Mouse (Mus musculus): Measurements from ENCODE around the gene Shd. TPM values are rescaled to one million over a fixed set of nuclear protein-coding genes. Genes with fewer than 3 reads are reported as not detected.

Gene Shd
- polyA plus RNA-seq, 1 experiment, result 207 TPM

- TF ChIP-seq POLR2A (IDR thresholded peaks at IDR 0.05; ENCODE audit: borderline replicate concordance, extremely low read depth, insufficient read depth, insufficient read length, poor library complexity, severe bottlenecking) (peak; percentile 52; the same call in 1 of the 2 replicates), CTCF (IDR thresholded peaks at IDR 0.05; ENCODE audit: borderline replicate concordance, extremely low read depth, insufficient read depth, insufficient read length) (no peak)
Measured at GRCm38 (mm10) chr17:55986030-55986961, 16.0 kb downstream of the Shd start, which contains the start of gene Fsd1. Gene Fsd1, plus strand, starts transcription at chr17:55986509.

GRCm38 (mm10) chr17:55990278-55990898 lies 20.1 kb downstream of the Shd start:
- DNase-seq (ENCODE audit: low read depth), result no peak
- TF ChIP-seq POLR2A (IDR thresholded peaks at IDR 0.05; ENCODE audit: borderline replicate concordance, extremely low read depth, insufficient read depth, insufficient read length, poor library complexity, severe bottlenecking) (no peak), CTCF (IDR thresholded peaks at IDR 0.05; ENCODE audit: borderline replicate concordance, extremely low read depth, insufficient read depth, insufficient read length) (no peak)

More at GRCm38 (mm10) chr17:55986030-55986961, 16.0 kb downstream of the Shd start, which contains the start of gene Fsd1:
- peak; percentile 93 for DNase-seq (ENCODE audit: low read depth)

GRCm38 (mm10) chr17:55996007-55996406 lies 25.7 kb downstream of the Shd start:
- no peak for DNase-seq (ENCODE audit: low read depth)
- TF ChIP-seq CTCF (IDR thresholded peaks at IDR 0.05; ENCODE audit: borderline replicate concordance, extremely low read depth, insufficient read depth, insufficient read length) (no peak), POLR2A (IDR thresholded peaks at IDR 0.05; ENCODE audit: borderline replicate concordance, extremely low read depth, insufficient read depth, insufficient read length, poor library complexity, severe bottlenecking) (no peak)

- no peak for DNase-seq (ENCODE audit: low read depth)
- TF ChIP-seq POLR2A (IDR thresholded peaks at IDR 0.05; ENCODE audit: borderline replicate concordance, extremely low read depth, insufficient read depth, insufficient read length, poor library complexity, severe bottlenecking) (no peak), CTCF (IDR thresholded peaks at IDR 0.05; ENCODE audit: borderline replicate concordance, extremely low read depth, insufficient read depth, insufficient read length) (no peak)
Measured at GRCm38 (mm10) chr17:55999794-56000499, 29.7 kb downstream of the Shd start.

- TF ChIP-seq POLR2A (IDR thresholded peaks at IDR 0.05; ENCODE audit: borderline replicate concordance, extremely low read depth, insufficient read depth, insufficient read length, poor library complexity, severe bottlenecking) (no peak), CTCF (IDR thresholded peaks at IDR 0.05; ENCODE audit: borderline replicate concordance, extremely low read depth, insufficient read depth, insufficient read length) (no peak)
Measured at GRCm38 (mm10) chr17:56003000-56003399, 32.7 kb downstream of the Shd start.

GRCm38 (mm10) chr17:56005415-56006061 lies 35.3 kb downstream of the Shd start, which contains the start of the genes Stap2 and Mpnd:
Gene Stap2, minus strand, starts transcription at chr17:56005584.
Gene Mpnd, plus strand, starts transcription at chr17:56005711.
- DNase-seq (ENCODE audit: low read depth), result peak; percentile 69
- TF ChIP-seq CTCF (IDR thresholded peaks at IDR 0.05; ENCODE audit: borderline replicate concordance, extremely low read depth, insufficient read depth, insufficient read length) (no peak), POLR2A (IDR thresholded peaks at IDR 0.05; ENCODE audit: borderline replicate concordance, extremely low read depth, insufficient read depth, insufficient read length, poor library complexity, severe bottlenecking) (no peak)

More at GRCm38 (mm10) chr17:56003000-56003399, 32.7 kb downstream of the Shd start:
- DNase-seq (ENCODE audit: low read depth), result no peak

- DNase-seq (ENCODE audit: low read depth), result no peak
- TF ChIP-seq POLR2A (IDR thresholded peaks at IDR 0.05; ENCODE audit: borderline replicate concordance, extremely low read depth, insufficient read depth, insufficient read length, poor library complexity, severe bottlenecking), result no peak
- no peak for TF ChIP-seq CTCF (IDR thresholded peaks at IDR 0.05; ENCODE audit: borderline replicate concordance, extremely low read depth, insufficient read depth, insufficient read length)
Measured at GRCm38 (mm10) chr17:56006956-56007355, 36.7 kb downstream of the Shd start.

- peak; percentile 45 for DNase-seq (ENCODE audit: low read depth)
- no peak for TF ChIP-seq POLR2A (IDR thresholded peaks at IDR 0.05; ENCODE audit: borderline replicate concordance, extremely low read depth, insufficient read depth, insufficient read length, poor library complexity, severe bottlenecking)
Measured at GRCm38 (mm10) chr17:56007444-56008355, 37.4 kb downstream of the Shd start.

GRCm38 (mm10) chr17:56008356-56009087 lies 38.3 kb downstream of the Shd start:
- DNase-seq (ENCODE audit: low read depth), result peak; percentile 99
- TF ChIP-seq CTCF (IDR thresholded peaks at IDR 0.05; ENCODE audit: borderline replicate concordance, extremely low read depth, insufficient read depth, insufficient read length) (no peak), POLR2A (IDR thresholded peaks at IDR 0.05; ENCODE audit: borderline replicate concordance, extremely low read depth, insufficient read depth, insufficient read length, poor library complexity, severe bottlenecking) (0 out of 2 replicates have a peak, but pooled peaks have one; percentile 40)
